Mouse (Mus musculus) heart, embryonic 10.5 days (tissue): ENCODE results near the gene Mau2. TPM values are rescaled to one million over a fixed set of nuclear protein-coding genes. Genes with fewer than 3 reads are reported as not detected.
"Not testable (repeated sequence)": the region's sequence is repeated elsewhere in the genome, so short reads cannot be mapped to it uniquely, and the experiment has no call there.

Source experiments
- DNase-seq: peaks from one replicate; pipeline ENCODE4 v3.0.0-alpha.2; 2017; ENCODE audit warnings: low spot score
- H3K27ac ChIP-seq: fragments of 300-500 bp; sonication (generic); 2 replicates; pipeline ENCODE4 v1.5.1; 2016; ENCODE audit warnings: mild to moderate bottlenecking
- H3K27me3 ChIP-seq: fragments of 300-500 bp; sonication (generic); 2 replicates; pipeline ENCODE4 v1.6.1; 2016; ENCODE audit warnings: mild to moderate bottlenecking; ENCODE audit not compliant: poor library complexity, insufficient read depth, severe bottlenecking
- H3K36me3 ChIP-seq: fragments of 300-500 bp; sonication (generic); 2 replicates; pipeline ENCODE4 v1.6.1; 2016; ENCODE audit warnings: mild to moderate bottlenecking, moderate library complexity
- H3K4me1 ChIP-seq: fragments of 300-500 bp; sonication (generic); 2 replicates; pipeline ENCODE4 v1.6.1; 2016; ENCODE audit warnings: mild to moderate bottlenecking
- H3K4me3 ChIP-seq: fragments of 300-500 bp; sonication (generic); 2 replicates; pipeline ENCODE4 v1.5.1; 2016; ENCODE audit warnings: mild to moderate bottlenecking, moderate library complexity
- H3K9me3 ChIP-seq: fragments of 300-500 bp; sonication (generic); 2 replicates; pipeline ENCODE4 v1.6.1; 2016; ENCODE audit warnings: mild to moderate bottlenecking, moderate library complexity
- WGBS: fragments of 180-500 bp; shearing (Covaris S2); methylation state at CpG from one replicate; pipeline ENCODE4 v1.1.7; 2016; 5-methylcytosine and 5-hydroxymethylcytosine counted together
- polyA plus RNA-seq: library from polyadenylated mRNA; unstranded; fragments of >200 nt; fragmentation: Nextera tagmentation; extraction: Ambion mirVana; gene quantifications from 2 replicates; pipeline ENCODE4 v1.2.1, GENCODE M21; 2016

The Mau2 gene
- polyA plus RNA-seq, 1 experiment from 2014 or later, result 46.5 TPM

GRCm38 (mm10) chr8:70071836-70072440, 29.4 kb upstream of the Mau2 start:
- no peak overlapping the region for H3K27ac ChIP-seq
- H3K27me3 ChIP-seq, result peaks cover 4% of the 10 kb centered on the region; the same call in 1 of the 2 replicates
- DNase-seq, result no peak
- peak overlapping the region; percentile 56; the same call in 1 of the 2 replicates for H3K4me3 ChIP-seq
- H3K9me3 ChIP-seq, result no peaks in the 10 kb centered on the region
- H3K36me3 ChIP-seq, result peaks cover 51% of the 10 kb centered on the region
- peaks cover 26% of the 10 kb centered on the region for H3K4me1 ChIP-seq
- WGBS, result 65% methylated on average over 2 of the region's 2 CpGs

GRCm38 (mm10) chr8:70057721-70058120, 15.2 kb upstream of the Mau2 start:
- H3K27ac ChIP-seq, result no peak overlapping the region
- no peak overlapping the region for H3K4me3 ChIP-seq
- H3K27me3 ChIP-seq, result no peaks in the 10 kb centered on the region
- H3K9me3 ChIP-seq, result no peaks in the 10 kb centered on the region
- H3K4me1 ChIP-seq, result no peaks in the 10 kb centered on the region
- WGBS, result 79% methylated on average over 1 of the region's 1 CpGs
- no peak for DNase-seq
- H3K36me3 ChIP-seq, result peaks cover 96% of the 10 kb centered on the region

- not testable (repeated sequence) for H3K4me3 ChIP-seq, H3K27me3 ChIP-seq, H3K9me3 ChIP-seq, H3K27ac ChIP-seq, DNase-seq, H3K4me1 ChIP-seq
- peaks cover 70% of the 10 kb centered on the region for H3K36me3 ChIP-seq
- WGBS, result 88% methylated on average over 5 of the region's 5 CpGs
Measured at GRCm38 (mm10) chr8:70050434-70050833, 7.9 kb upstream of the Mau2 start.

- Histone ChIP-seq H3K27me3 (no peaks in the 10 kb centered on the region), H3K9me3 (no peaks in the 10 kb centered on the region), H3K4me1 (no peaks in the 10 kb centered on the region; the same call in 1 of the 2 replicates), H3K27ac (no peak overlapping the region), H3K4me3 (no peak overlapping the region), H3K36me3 (peaks cover 63% of the 10 kb centered on the region)
- no peak for DNase-seq
Measured at GRCm38 (mm10) chr8:70049662-70050061, 7.1 kb upstream of the Mau2 start.

- Histone ChIP-seq H3K4me1 (peaks cover 29% of the 10 kb centered on the region), H3K4me3 (peak overlapping the region; percentile 97), H3K9me3 (no peaks in the 10 kb centered on the region), H3K27ac (no peak overlapping the region), H3K36me3 (peaks cover 14% of the 10 kb centered on the region), H3K27me3 (no peaks in the 10 kb centered on the region)
- no peak for DNase-seq
- WGBS, result 84% methylated on average over 5 of the region's 5 CpGs
Measured at GRCm38 (mm10) chr8:70043996-70044395, 1.5 kb upstream of the Mau2 start.

GRCm38 (mm10) chr8:70041885-70042546, 518 bp downstream of the Mau2 start:
- H3K36me3 ChIP-seq, result peaks cover 8% of the 10 kb centered on the region; the same call in 1 of the 2 replicates
- peak overlapping the region; percentile 93 for H3K27ac ChIP-seq
- no peaks in the 10 kb centered on the region for H3K27me3 ChIP-seq
- H3K4me1 ChIP-seq, result peaks cover 29% of the 10 kb centered on the region
- 1% methylated on average over 46 of the region's 47 CpGs for WGBS
- peak overlapping the region; percentile 97 for H3K4me3 ChIP-seq
- H3K9me3 ChIP-seq, result no peaks in the 10 kb centered on the region
- DNase-seq, result no peak

GRCm38 (mm10) chr8:70037994-70038393, 4.5 kb downstream of the Mau2 start:
- H3K9me3 ChIP-seq, result no peaks in the 10 kb centered on the region
- no peak overlapping the region for H3K4me3 ChIP-seq
- H3K36me3 ChIP-seq, result peaks cover 14% of the 10 kb centered on the region; the same call in 1 of the 2 replicates
- 88% methylated on average over 1 of the region's 1 CpGs for WGBS
- H3K4me1 ChIP-seq, result peaks cover 15% of the 10 kb centered on the region
- H3K27ac ChIP-seq, result no peak overlapping the region
- no peaks in the 10 kb centered on the region for H3K27me3 ChIP-seq
- DNase-seq, result no peak

GRCm38 (mm10) chr8:70030255-70030654, 12.3 kb downstream of the Mau2 start:
- 77% methylated on average over 1 of the region's 1 CpGs for WGBS
- Histone ChIP-seq H3K27me3 (no peaks in the 10 kb centered on the region), H3K4me3 (no peak overlapping the region), H3K4me1 (0 out of 2 replicates have a peak, but pooled peaks cover 3% of the 10 kb centered on the region), H3K9me3 (no peaks in the 10 kb centered on the region), H3K36me3 (peaks cover 71% of the 10 kb centered on the region), H3K27ac (no peak overlapping the region)
- DNase-seq, result no peak

GRCm38 (mm10) chr8:70026151-70026550, 16.4 kb downstream of the Mau2 start:
- Histone ChIP-seq H3K27me3 (no peaks in the 10 kb centered on the region), H3K27ac (no peak overlapping the region), H3K4me1 (0 out of 2 replicates have a peak, but pooled peaks cover 3% of the 10 kb centered on the region), H3K9me3 (no peaks in the 10 kb centered on the region), H3K36me3 (peaks cover 99% of the 10 kb centered on the region), H3K4me3 (no peak overlapping the region)
- DNase-seq, result no peak
- 95% methylated on average over 2 of the region's 2 CpGs for WGBS

GRCm38 (mm10) chr8:70023596-70023995, 18.9 kb downstream of the Mau2 start:
- 82% methylated on average over 8 of the region's 8 CpGs for WGBS
- no peaks in the 10 kb centered on the region for H3K9me3 ChIP-seq
- no peak overlapping the region for H3K27ac ChIP-seq
- DNase-seq, result no peak
- H3K4me3 ChIP-seq, result no peak overlapping the region
- H3K4me1 ChIP-seq, result no peaks in the 10 kb centered on the region
- peaks cover 99% of the 10 kb centered on the region for H3K36me3 ChIP-seq
- no peaks in the 10 kb centered on the region for H3K27me3 ChIP-seq

GRCm38 (mm10) chr8:70015017-70015416, 27.5 kb downstream of the Mau2 start:
- H3K27ac ChIP-seq, result no peak overlapping the region

GRCm38 (mm10) chr8:70012763-70013162, 29.8 kb downstream of the Mau2 start:
- Histone ChIP-seq H3K27me3 (no peaks in the 10 kb centered on the region), H3K9me3 (no peaks in the 10 kb centered on the region), H3K36me3 (peaks cover 18% of the 10 kb centered on the region), H3K27ac (no peak overlapping the region), H3K4me1 (no peaks in the 10 kb centered on the region), H3K4me3 (no peak overlapping the region)
- 90% methylated on average over 1 of the region's 1 CpGs for WGBS
- no peak for DNase-seq

More at GRCm38 (mm10) chr8:70015017-70015416, 27.5 kb downstream of the Mau2 start:
- no peaks in the 10 kb centered on the region for H3K4me1 ChIP-seq
- H3K4me3 ChIP-seq, result no peak overlapping the region
- H3K9me3 ChIP-seq, result no peaks in the 10 kb centered on the region
- H3K27me3 ChIP-seq, result no peaks in the 10 kb centered on the region
- DNase-seq, result no peak
- 85% methylated on average over 1 of the region's 1 CpGs for WGBS
- H3K36me3 ChIP-seq, result peaks cover 40% of the 10 kb centered on the region

- Histone ChIP-seq H3K9me3 (no peaks in the 10 kb centered on the region), H3K36me3 (peaks cover 14% of the 10 kb centered on the region), H3K4me1 (no peaks in the 10 kb centered on the region), H3K27ac (no peak overlapping the region), H3K4me3 (no peak overlapping the region), H3K27me3 (no peaks in the 10 kb centered on the region)
- DNase-seq, result no peak
- 79% methylated on average over 3 of the region's 3 CpGs for WGBS
Measured at GRCm38 (mm10) chr8:70012350-70012749, 30.2 kb downstream of the Mau2 start.
